Mouse (Mus musculus): ENCODE data around the gene Nme6.

DNA sequence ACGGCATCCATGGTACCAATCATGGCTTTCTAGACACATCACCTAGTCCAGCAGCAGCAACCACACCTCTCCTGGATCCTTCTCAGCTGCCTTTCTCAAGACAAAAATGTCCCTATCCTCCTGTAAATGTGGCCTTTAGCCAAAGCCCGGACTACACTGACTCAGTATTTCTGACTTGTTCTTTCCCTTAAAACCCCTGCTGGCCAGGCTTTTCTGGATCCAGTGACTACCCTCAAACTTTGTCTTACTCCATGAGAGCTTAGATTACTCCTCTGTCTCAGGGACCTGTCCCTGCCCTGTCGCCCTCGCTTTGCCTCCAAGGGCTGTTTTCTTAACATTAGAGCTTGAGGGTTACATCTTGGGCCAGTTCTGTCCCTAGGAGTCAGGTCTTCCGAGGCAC is 17.6 kb downstream of the Nme6 start:
- TF ChIP-seq CTCF (IDR thresholded peaks at IDR 0.05; ENCODE audit: control insufficient read depth, insufficient read depth, low read length), result no peak
- TF ChIP-seq POLR2A (IDR thresholded peaks at IDR 0.05; ENCODE audit: borderline replicate concordance, control insufficient read depth, low read depth, low read length), result no peak

All from bone marrow, adult 2 months (tissue).